Mouse (Mus musculus) liver (tissue): ENCODE data around the gene Sp140.
A peak's percentile ranks its signal among the peaks of the same experiment; 100 is the strongest.
"Not testable (repeated sequence)": the region's sequence is repeated elsewhere in the genome, so short reads cannot be mapped to it uniquely, and the experiment has no call there.

Experiments
- DNase-seq: peaks from one replicate; pipeline ENCODE4 v3.0.0-alpha.2; 2020; ENCODE audit warnings: mixed read lengths

The Sp140 gene

GRCm38 (mm10) chr1:85600078-85600477, at the start of gene Sp140:
Gene Sp140 (plus strand): TSS chr1:85600378.
- DNase-seq = not testable (repeated sequence)

GRCm38 (mm10) chr1:85555261-85555660, 44.9 kb upstream of the Sp140 start:
- DNase-seq = not testable (repeated sequence)

- not testable (repeated sequence) for DNase-seq
These were observed 26.6 kb upstream of the Sp140 start for GRCm38 (mm10) chr1:85573554-85573953.

GRCm38 (mm10) chr1:85575376-85575775, 24.8 kb upstream of the Sp140 start, which contains the start of gene G530012D18Rik:
Gene G530012D18Rik (plus strand): TSS chr1:85575676.
- not testable (repeated sequence) for DNase-seq

- not testable (repeated sequence) for DNase-seq
These were observed 21.7 kb upstream of the Sp140 start for GRCm38 (mm10) chr1:85578372-85579010.

- not testable (repeated sequence) for DNase-seq
These were observed 20.7 kb upstream of the Sp140 start for GRCm38 (mm10) chr1:85579199-85580147.

- DNase-seq = not testable (repeated sequence)
These were observed 20.0 kb upstream of the Sp140 start for GRCm38 (mm10) chr1:85580148-85580534.

- DNase-seq = not testable (repeated sequence)
These were observed 19.6 kb upstream of the Sp140 start for GRCm38 (mm10) chr1:85580578-85580977.

GRCm38 (mm10) chr1:85581518-85581917, 18.7 kb upstream of the Sp140 start:
- not testable (repeated sequence) for DNase-seq

- DNase-seq = not testable (repeated sequence)
These were observed 11.5 kb upstream of the Sp140 start for GRCm38 (mm10) chr1:85588697-85589096.

GRCm38 (mm10) chr1:85592526-85592925, 7.7 kb upstream of the Sp140 start:
- DNase-seq = not testable (repeated sequence)

GRCm38 (mm10) chr1:85598271-85599012, 1.7 kb upstream of the Sp140 start, which contains the start of gene Sp110:
Gene Sp110 (minus strand): TSS chr1:85598817.
- DNase-seq = peak; percentile 4

GRCm38 (mm10) chr1:85600794-85601193, 616 bp downstream of the Sp140 start:
- DNase-seq = not testable (repeated sequence)

GRCm38 (mm10) chr1:85604341-85604740, 4.2 kb downstream of the Sp140 start:
- not testable (repeated sequence) for DNase-seq

- DNase-seq = not testable (repeated sequence)
These were observed 8.2 kb downstream of the Sp140 start for GRCm38 (mm10) chr1:85608361-85608760.

- not testable (repeated sequence) for DNase-seq
These were observed 10.4 kb downstream of the Sp140 start for GRCm38 (mm10) chr1:85610581-85610980.

- DNase-seq = not testable (repeated sequence)
These were observed 14.9 kb downstream of the Sp140 start for GRCm38 (mm10) chr1:85615096-85615495.

- not testable (repeated sequence) for DNase-seq
These were observed 15.6 kb downstream of the Sp140 start for GRCm38 (mm10) chr1:85615819-85616218.

GRCm38 (mm10) chr1:85617161-85617560, 17.0 kb downstream of the Sp140 start:
- not testable (repeated sequence) for DNase-seq

- DNase-seq = not testable (repeated sequence)
These were observed 18.5 kb downstream of the Sp140 start for GRCm38 (mm10) chr1:85618689-85619088.

GRCm38 (mm10) chr1:85636936-85637335, 36.8 kb downstream of the Sp140 start:
- not testable (repeated sequence) for DNase-seq

GRCm38 (mm10) chr1:85638144-85638543, 38.0 kb downstream of the Sp140 start:
- not testable (repeated sequence) for DNase-seq

GRCm38 (mm10) chr1:85649881-85650280, 49.7 kb downstream of the Sp140 start, which contains the start of gene Sp100:
Gene Sp100 (plus strand): TSS chr1:85649988.
- DNase-seq = not testable (repeated sequence)
